Mouse (Mus musculus) neural tube, embryonic 12.5 days (tissue): ENCODE data around the gene Tfdp2. TPM values are rescaled to one million over a fixed set of nuclear protein-coding genes. Genes with fewer than 3 reads are reported as not detected.
"Not testable (repeated sequence)": the region's sequence is repeated elsewhere in the genome, so short reads cannot be mapped to it uniquely, and the experiment has no call there.

Experiments used
- ATAC-seq: fragments of 200-750 bp; cut with Nextera tagmentation; 2 replicates; pipeline ENCODE4 v1.8.0; 2017; ENCODE audit warnings: low read depth, mild to moderate bottlenecking, moderate TSS enrichment, moderate library complexity; ENCODE audit not compliant: low FRiP score
- H3K27ac ChIP-seq: fragments of 300-500 bp; sonication (generic); 2 replicates; pipeline ENCODE4 v1.5.1; 2016
- H3K27me3 ChIP-seq: fragments of 300-500 bp; sonication (generic); replicated peaks from 2 replicates; pipeline ENCODE4 v1.6.1; 2016; ENCODE audit warnings: mild to moderate bottlenecking
- H3K36me3 ChIP-seq: fragments of 300-500 bp; sonication (generic); 2 replicates; pipeline ENCODE4 v1.6.1; 2016; ENCODE audit warnings: mild to moderate bottlenecking
- H3K4me1 ChIP-seq: fragments of 300-500 bp; sonication (generic); 2 replicates; pipeline ENCODE4 v1.6.1; 2016
- H3K4me2 ChIP-seq: fragments of 300-500 bp; sonication (generic); replicated peaks from 2 replicates; pipeline ENCODE4 v1.6.1; 2016; ENCODE audit warnings: mild to moderate bottlenecking
- H3K4me3 ChIP-seq: fragments of 300-500 bp; sonication (generic); 2 replicates; pipeline ENCODE4 v1.5.1; 2016
- H3K9ac ChIP-seq: fragments of 300-500 bp; sonication (generic); 2 replicates; pipeline ENCODE4 v1.6.1; 2016; ENCODE audit warnings: mild to moderate bottlenecking
- H3K9me3 ChIP-seq: fragments of 300-500 bp; sonication (generic); 2 replicates; pipeline ENCODE4 v1.6.1; 2016; ENCODE audit warnings: mild to moderate bottlenecking
- WGBS: fragments of 180-500 bp; shearing (Covaris S2); methylation state at CpG from one replicate; pipeline ENCODE4 v1.1.7; 2016; 5-methylcytosine and 5-hydroxymethylcytosine counted together
- polyA plus RNA-seq: library from polyadenylated mRNA; unstranded; fragments of >200 nt; fragmentation: Nextera tagmentation; extraction: Ambion mirVana; gene quantifications from 2 replicates; pipeline ENCODE4 v1.2.1, GENCODE M21; 2016

Gene Tfdp2
- polyA plus RNA-seq, result 50.3 and 57.8 TPM in 2 replicates

DNA sequence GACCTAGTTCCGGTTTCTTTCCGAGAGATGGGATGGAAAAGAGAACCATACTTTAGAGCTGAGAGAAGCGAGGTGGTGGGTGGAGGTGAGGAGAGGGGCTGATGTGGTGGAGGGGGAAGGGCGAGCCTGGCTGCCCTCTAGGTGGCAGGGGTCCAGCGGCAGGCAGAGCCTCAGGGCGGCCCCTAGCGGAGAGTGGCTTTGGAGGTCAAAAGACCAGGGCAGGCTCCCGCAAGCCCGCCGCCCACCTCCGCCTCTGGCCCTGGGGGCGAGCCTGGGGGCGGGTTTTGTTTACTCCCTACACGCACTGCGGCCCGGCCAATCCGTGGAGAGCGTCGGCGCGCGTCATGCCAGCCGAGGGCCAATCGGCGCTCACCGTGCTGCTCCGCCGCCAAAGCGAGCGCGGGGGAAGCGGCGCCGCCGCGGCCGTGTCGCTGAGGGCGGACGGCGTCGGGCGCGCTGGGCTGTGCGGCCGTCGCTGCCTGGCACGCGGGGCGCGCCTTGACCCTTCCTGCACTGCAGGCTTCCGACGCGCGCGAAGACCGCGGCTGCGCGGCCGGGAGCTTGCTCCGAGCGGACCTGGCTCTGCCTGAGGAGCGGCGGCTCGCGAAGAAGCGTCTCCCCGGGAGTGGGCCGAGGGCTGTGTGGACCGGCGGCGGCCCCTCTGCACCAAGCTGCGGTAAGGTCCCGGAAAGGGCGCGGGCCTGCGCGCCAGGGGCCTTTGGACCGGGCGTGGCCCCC, at the start of gene Tfdp2:
Gene Tfdp2, plus strand, starts transcription at position 391 of the 738 bp plus-strand sequence.
- H3K27ac ChIP-seq, result peak within 1 kb of the TSS; percentile 37; the same call in 1 of the 2 replicates
- peak within 1 kb of the TSS; percentile 84 for H3K4me3 ChIP-seq
- H3K27me3 ChIP-seq, result no peaks in the 10 kb centered on the region
- no peaks in the 10 kb centered on the region for H3K36me3 ChIP-seq
- ATAC-seq, result peak; percentile 98
- H3K4me1 ChIP-seq, result peaks cover 12% of the 10 kb centered on the region
- peak within 1 kb of the TSS; percentile 99 for H3K4me2 ChIP-seq
- no peaks in the 10 kb centered on the region for H3K9me3 ChIP-seq
- WGBS, result under 1% methylated on average over 77 of the region's 81 CpGs
- peak within 1 kb of the TSS; percentile 82 for H3K9ac ChIP-seq

- ATAC-seq, result no peak
- Histone ChIP-seq H3K36me3 (no peaks in the 10 kb centered on the region), H3K4me1 (no peaks in the 10 kb centered on the region), H3K4me2 (no peak overlapping the region), H3K27me3 (no peaks in the 10 kb centered on the region), H3K27ac (no peak overlapping the region), H3K4me3 (no peak overlapping the region), H3K9me3 (no peaks in the 10 kb centered on the region), H3K9ac (no peak overlapping the region)
- WGBS, result 90% methylated on average over 7 of the region's 7 CpGs
Measured at GRCm38 (mm10) chr9:96152801-96153200, 43.3 kb upstream of the Tfdp2 start.

DNA sequence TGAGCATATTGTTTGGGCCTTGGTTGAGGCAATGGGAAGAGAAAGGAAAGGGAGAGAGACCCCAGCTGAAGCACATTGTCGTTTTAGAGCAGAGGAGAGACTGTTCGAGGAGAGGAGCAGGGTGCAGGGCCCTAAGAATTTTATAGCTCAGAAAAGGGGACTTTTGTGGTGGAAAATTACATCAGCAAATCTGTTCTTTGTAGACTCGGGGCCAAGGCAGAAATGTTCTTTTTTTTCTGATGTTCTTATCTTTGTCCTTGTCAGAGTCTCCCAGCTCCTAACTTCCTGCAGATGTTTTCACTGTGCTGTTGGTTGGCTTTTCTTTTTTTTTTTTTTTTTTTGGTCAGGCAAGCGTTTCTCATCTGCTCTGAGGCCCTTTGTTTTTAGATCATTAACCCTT, 37.6 kb upstream of the Tfdp2 start:
- no peak overlapping the region for H3K4me3 ChIP-seq
- no peaks in the 10 kb centered on the region for H3K27me3 ChIP-seq
- H3K9me3 ChIP-seq, result no peaks in the 10 kb centered on the region
- H3K4me1 ChIP-seq, result no peaks in the 10 kb centered on the region
- no peak overlapping the region for H3K4me2 ChIP-seq
- no peak overlapping the region for H3K27ac ChIP-seq
- H3K9ac ChIP-seq, result no peak overlapping the region
- no peaks in the 10 kb centered on the region for H3K36me3 ChIP-seq
- no peak for ATAC-seq
- 59% methylated on average over 4 of the region's 4 CpGs for WGBS

DNA sequence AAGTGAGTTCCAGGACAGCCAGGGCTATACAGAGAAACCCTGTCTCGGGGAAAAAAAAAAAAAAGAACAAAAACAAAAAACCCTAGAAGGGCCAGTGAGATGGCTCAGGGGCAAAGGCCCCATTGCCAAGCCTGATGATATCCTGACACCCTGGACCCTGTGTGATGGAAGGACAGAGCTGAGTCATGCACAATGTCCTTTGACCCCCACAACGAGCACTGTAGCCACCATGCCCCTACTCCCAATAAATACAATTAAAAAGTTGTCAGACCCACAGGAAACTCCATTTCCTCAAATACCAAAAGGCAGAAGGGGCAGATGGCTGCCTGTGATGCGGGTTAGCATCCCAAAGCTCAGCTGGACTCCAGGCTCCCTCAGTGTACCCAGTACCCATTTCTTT, 37.0 kb upstream of the Tfdp2 start:
- H3K36me3 ChIP-seq, result no peaks in the 10 kb centered on the region
- no peak overlapping the region for H3K4me3 ChIP-seq
- H3K4me1 ChIP-seq, result no peaks in the 10 kb centered on the region
- ATAC-seq, result no peak
- no peak overlapping the region for H3K4me2 ChIP-seq
- H3K9ac ChIP-seq, result no peak overlapping the region
- 86% methylated on average over 3 of the region's 3 CpGs for WGBS
- H3K9me3 ChIP-seq, result no peaks in the 10 kb centered on the region
- H3K27me3 ChIP-seq, result no peaks in the 10 kb centered on the region
- H3K27ac ChIP-seq, result no peak overlapping the region

GRCm38 (mm10) chr9:96160767-96161166, 35.3 kb upstream of the Tfdp2 start:
- Histone ChIP-seq H3K4me1 (no peaks in the 10 kb centered on the region), H3K27me3 (no peaks in the 10 kb centered on the region), H3K9me3 (no peaks in the 10 kb centered on the region), H3K4me3 (no peak overlapping the region), H3K36me3 (no peaks in the 10 kb centered on the region), H3K9ac (no peak overlapping the region), H3K4me2 (no peak overlapping the region), H3K27ac (no peak overlapping the region)
- WGBS, result 83% methylated on average over 3 of the region's 3 CpGs
- ATAC-seq, result no peak

DNA sequence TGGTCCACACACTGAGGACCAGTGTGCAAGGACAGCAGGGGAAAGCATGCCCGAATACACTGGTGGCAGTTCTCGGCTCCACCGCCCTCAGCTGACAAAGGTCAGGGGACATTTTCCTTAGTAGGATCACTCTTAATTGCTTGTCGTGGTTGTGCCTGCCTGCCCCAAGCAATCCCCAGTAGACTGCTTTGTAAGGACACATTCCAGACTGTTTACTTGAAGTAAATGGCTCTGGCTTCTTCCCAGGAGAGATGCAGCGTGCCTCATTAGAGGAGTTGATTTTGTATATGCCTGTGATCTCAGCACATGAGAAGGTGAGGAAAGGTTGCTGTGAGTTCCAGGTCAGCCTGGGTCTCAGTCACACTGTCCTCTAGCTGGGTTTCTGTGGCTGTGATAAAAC, 33.7 kb upstream of the Tfdp2 start:
- Histone ChIP-seq H3K4me1 (no peaks in the 10 kb centered on the region), H3K9ac (no peak overlapping the region), H3K27ac (no peak overlapping the region), H3K36me3 (no peaks in the 10 kb centered on the region), H3K4me3 (no peak overlapping the region), H3K9me3 (no peaks in the 10 kb centered on the region), H3K27me3 (no peaks in the 10 kb centered on the region), H3K4me2 (no peak overlapping the region)
- WGBS, result 74% methylated on average over 5 of the region's 5 CpGs
- no peak for ATAC-seq

DNA sequence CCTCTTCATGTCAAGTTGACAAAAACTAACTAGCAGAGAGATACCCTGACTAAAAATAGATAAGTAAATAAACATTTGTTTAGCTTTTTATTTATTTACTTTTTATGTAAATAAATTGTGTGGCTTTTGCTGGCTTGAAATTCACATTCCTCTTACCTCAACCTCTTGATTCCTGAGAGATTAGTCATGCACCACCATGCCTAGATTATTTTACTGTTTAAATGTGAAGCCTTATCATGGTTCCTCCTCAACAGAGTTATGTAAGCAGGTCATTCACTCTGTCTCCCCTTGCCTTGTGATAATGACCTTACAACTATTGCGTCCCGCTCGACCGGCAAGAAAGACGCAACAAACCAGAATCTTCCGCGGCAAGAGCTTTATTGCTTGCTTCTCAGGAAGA, 32.6 kb upstream of the Tfdp2 start:
- no peak overlapping the region for H3K4me3 ChIP-seq
- no peaks in the 10 kb centered on the region for H3K9me3 ChIP-seq
- no peak overlapping the region for H3K9ac ChIP-seq
- no peaks in the 10 kb centered on the region for H3K36me3 ChIP-seq
- 96% methylated on average over 7 of the region's 7 CpGs for WGBS
- H3K4me2 ChIP-seq, result no peak overlapping the region
- no peak overlapping the region for H3K27ac ChIP-seq
- no peaks in the 10 kb centered on the region for H3K27me3 ChIP-seq
- ATAC-seq, result no peak
- no peaks in the 10 kb centered on the region for H3K4me1 ChIP-seq

- WGBS, result 96% methylated on average over 15 of the region's 15 CpGs
- not testable (repeated sequence) for H3K4me1 ChIP-seq, H3K9me3 ChIP-seq, H3K27ac ChIP-seq, ATAC-seq, H3K4me2 ChIP-seq, H3K4me3 ChIP-seq, H3K9ac ChIP-seq, H3K27me3 ChIP-seq, H3K36me3 ChIP-seq
Measured at GRCm38 (mm10) chr9:96163983-96164382, 32.1 kb upstream of the Tfdp2 start.

- H3K27me3 ChIP-seq, result no peaks in the 10 kb centered on the region
- 18% methylated on average over 5 of the region's 5 CpGs for WGBS
Measured at GRCm38 (mm10) chr9:96167168-96167585, 28.9 kb upstream of the Tfdp2 start.

DNA sequence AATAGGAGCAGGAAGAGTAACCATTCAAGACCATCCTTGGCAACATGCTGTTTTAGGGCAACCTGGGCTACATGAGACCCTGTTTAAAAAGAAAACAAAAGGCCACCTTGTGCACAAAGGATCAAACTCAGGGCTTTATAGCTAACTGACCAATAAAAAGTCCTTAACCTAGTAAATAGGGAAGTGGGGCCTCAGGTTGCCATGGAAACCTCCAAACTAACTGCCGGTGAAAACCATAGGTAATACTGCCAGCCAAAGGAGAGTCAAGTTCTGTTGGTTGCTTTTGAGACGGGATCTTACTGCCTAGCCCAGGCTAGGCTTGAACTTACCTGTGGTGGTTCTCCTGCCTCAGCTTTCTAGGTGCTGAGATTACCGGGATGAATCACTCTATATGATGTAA, 25.5 kb upstream of the Tfdp2 start:
- Histone ChIP-seq H3K4me3 (no peak overlapping the region), H3K27me3 (no peaks in the 10 kb centered on the region), H3K9ac (no peak overlapping the region), H3K4me2 (no peak overlapping the region), H3K4me1 (no peaks in the 10 kb centered on the region), H3K27ac (no peak overlapping the region), H3K36me3 (no peaks in the 10 kb centered on the region; the same call in 1 of the 2 replicates), H3K9me3 (no peaks in the 10 kb centered on the region)
- 51% methylated on average over 3 of the region's 3 CpGs for WGBS
- no peak for ATAC-seq

More at GRCm38 (mm10) chr9:96167168-96167585, 28.9 kb upstream of the Tfdp2 start:
- H3K4me3 ChIP-seq, result no peak overlapping the region
- ATAC-seq, result peak; percentile 53
- no peaks in the 10 kb centered on the region for H3K9me3 ChIP-seq
- no peak overlapping the region for H3K27ac ChIP-seq
- H3K4me1 ChIP-seq, result no peaks in the 10 kb centered on the region
- H3K4me2 ChIP-seq, result 0 out of 2 replicates have a peak overlapping the region, but pooled peaks have one; percentile 28
- H3K9ac ChIP-seq, result no peak overlapping the region
- no peaks in the 10 kb centered on the region; the same call in 1 of the 2 replicates for H3K36me3 ChIP-seq

- no peak for ATAC-seq
- WGBS, result 88% methylated on average over 4 of the region's 4 CpGs
- no peaks in the 10 kb centered on the region for H3K4me1 ChIP-seq
- no peaks in the 10 kb centered on the region for H3K9me3 ChIP-seq
- no peak overlapping the region for H3K27ac ChIP-seq
- no peaks in the 10 kb centered on the region for H3K36me3 ChIP-seq
- no peak overlapping the region for H3K9ac ChIP-seq
- no peaks in the 10 kb centered on the region for H3K27me3 ChIP-seq
- H3K4me2 ChIP-seq, result no peak overlapping the region
- no peak overlapping the region for H3K4me3 ChIP-seq
Measured at GRCm38 (mm10) chr9:96184909-96185308, 11.2 kb upstream of the Tfdp2 start.

DNA sequence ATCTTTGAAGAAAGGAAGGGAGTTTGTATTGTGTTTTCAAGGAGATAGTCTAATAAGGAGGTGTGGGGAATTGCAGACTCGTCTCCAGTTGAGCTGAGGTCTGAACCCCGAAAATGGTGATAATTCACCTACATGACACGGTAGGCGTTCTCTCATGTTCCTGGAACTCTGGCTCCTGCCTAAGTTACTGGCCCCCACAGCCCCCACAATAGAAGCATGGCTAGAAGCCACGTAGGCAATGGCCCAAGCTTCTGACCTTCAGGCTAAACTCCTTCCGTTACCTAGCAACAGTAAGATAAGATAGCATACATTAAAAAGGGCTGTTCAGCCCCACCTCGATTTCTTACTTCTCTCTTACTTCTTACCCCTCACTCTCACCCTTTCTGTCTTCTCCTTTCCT, 9.4 kb upstream of the Tfdp2 start:
- Histone ChIP-seq H3K4me3 (no peak overlapping the region), H3K4me1 (no peaks in the 10 kb centered on the region), H3K27ac (no peak overlapping the region), H3K9ac (no peak overlapping the region), H3K27me3 (no peaks in the 10 kb centered on the region), H3K4me2 (no peak overlapping the region), H3K9me3 (no peaks in the 10 kb centered on the region), H3K36me3 (no peaks in the 10 kb centered on the region)
- 78% methylated on average over 7 of the region's 7 CpGs for WGBS
- no peak for ATAC-seq

DNA sequence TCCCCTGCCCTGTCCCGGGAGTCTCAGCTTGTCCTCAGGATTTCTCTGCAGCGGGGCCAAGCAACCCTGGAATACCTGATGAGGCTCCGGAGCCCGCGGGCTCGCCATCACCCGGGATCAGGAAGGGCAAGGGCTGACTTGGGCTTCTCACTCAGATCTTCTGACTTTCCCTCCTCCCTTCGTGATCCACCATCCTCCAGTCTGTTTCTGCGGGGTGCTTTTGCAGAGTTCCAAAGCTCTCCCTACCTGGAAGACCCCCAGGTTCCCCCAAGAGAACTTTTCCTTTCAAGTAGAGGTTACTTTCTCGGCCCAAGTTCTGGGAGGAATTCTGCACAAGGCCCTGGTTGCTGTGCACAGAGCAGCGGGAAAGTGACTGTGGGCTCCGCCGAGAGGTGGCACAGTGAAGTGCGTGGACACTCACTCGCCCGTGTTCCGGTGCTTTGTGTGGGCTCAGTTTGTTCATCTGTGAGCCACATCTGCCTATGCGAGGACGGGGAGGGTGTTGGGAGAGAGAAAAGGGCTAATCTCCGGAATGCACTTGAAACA, 634 bp downstream of the Tfdp2 start:
- Histone ChIP-seq H3K9me3 (no peaks in the 10 kb centered on the region), H3K4me1 (peaks cover 12% of the 10 kb centered on the region), H3K4me2 (peak overlapping the region; percentile 99), H3K27me3 (no peaks in the 10 kb centered on the region), H3K27ac (0 out of 2 replicates have a peak overlapping the region, but pooled peaks have one; percentile 37), H3K36me3 (no peaks in the 10 kb centered on the region), H3K4me3 (peak overlapping the region; percentile 84), H3K9ac (peak overlapping the region; percentile 82)
- peak; percentile 49 for ATAC-seq
- under 1% methylated on average over 20 of the region's 20 CpGs for WGBS
